Mouse (Mus musculus): ENCODE measurements at regions not wholly inside any gene's neighbourhood (a gene's known extent, or its start where the extent isn't known, plus 50 kb on each side); places are given as distances from the start of the nearest gene placed in this dataset.

- ATAC-seq (replicated peaks; ENCODE audit: insufficient number of reproducible peaks, insufficient read depth, low FRiP score, low read depth): no peak
- Histone ChIP-seq H3K4me1 (replicated peaks) (no peaks in the 10 kb centered on the region), H3K9ac (no peak overlapping the region), H3K27ac (no peak overlapping the region), H3K4me2 (no peak overlapping the region), H3K4me3 (no peak overlapping the region), H3K27me3 (no peaks in the 10 kb centered on the region), H3K9me3 (replicated peaks) (no peaks in the 10 kb centered on the region), H3K36me3 (no peaks in the 10 kb centered on the region)
- 58% methylated on average over 4 of the region's 4 CpGs for WGBS
These were observed 151.0 kb upstream of the Cdh5 start for GRCm38 (mm10) chr8:103950460-103950859.

DNA sequence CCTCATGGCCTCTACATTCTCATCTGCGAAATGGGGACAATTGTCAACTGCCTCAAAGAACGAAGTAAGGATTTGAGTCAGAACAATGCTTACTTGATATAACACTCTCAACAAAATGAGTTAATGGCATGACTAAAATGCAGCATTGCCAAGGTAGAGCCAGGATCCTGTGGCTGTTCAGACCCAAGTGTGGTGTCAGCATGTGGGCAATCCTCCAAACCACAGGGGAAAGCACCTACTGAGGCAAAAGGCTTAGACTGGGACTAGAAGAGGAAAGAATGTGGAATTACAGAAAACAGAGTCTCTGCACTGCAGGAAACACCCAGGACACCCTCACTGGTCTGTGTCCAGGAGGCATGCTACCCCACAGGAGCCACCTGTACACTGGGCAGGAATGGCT, 147.8 kb upstream of the Cdh5 start:
- Histone ChIP-seq H3K27ac (no peak overlapping the region), H3K4me3 (no peak overlapping the region), H3K9me3 (replicated peaks) (no peaks in the 10 kb centered on the region), H3K9ac (no peak overlapping the region), H3K4me1 (replicated peaks) (no peaks in the 10 kb centered on the region), H3K4me2 (no peak overlapping the region), H3K27me3 (no peaks in the 10 kb centered on the region), H3K36me3 (no peaks in the 10 kb centered on the region)
- ATAC-seq (replicated peaks; ENCODE audit: insufficient number of reproducible peaks, insufficient read depth, low FRiP score, low read depth): no peak
- WGBS: 89% methylated on average over 2 of the region's 2 CpGs

DNA sequence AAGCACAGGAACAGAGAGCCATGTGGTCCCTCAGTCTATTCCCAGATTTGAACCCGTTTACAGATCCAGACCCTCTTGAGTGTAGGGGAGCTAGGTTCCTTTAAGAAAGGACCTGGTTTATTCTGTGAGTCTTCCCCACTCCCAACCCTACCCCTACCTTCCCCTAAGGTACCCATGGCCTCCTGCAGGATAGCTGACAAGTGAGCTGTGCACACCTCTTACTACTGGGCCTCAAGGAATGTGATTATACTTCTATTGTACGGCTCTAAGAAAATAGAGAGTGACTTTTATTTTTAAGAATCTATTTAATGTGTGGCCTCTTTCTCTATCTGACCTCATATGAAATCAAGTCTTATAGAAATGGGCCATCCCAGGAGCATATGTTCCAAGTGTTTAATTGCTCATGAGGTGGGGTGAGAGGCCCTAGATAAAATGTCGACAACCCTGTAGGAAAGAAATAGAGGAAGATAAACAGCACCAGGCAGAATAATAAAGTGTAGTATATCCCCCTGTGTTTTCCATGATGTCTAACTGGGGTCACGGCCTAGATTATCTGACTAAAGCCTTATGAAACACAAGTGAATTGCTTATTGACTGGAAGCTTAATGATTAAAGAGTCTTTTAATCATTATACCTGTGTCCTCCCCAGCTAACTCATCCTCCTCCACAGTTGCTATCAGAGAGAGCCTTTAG, 145.7 kb upstream of the Cdh5 start:
- Histone ChIP-seq H3K4me3 (no peak overlapping the region), H3K9ac (no peak overlapping the region), H3K4me1 (replicated peaks) (no peaks in the 10 kb centered on the region), H3K27ac (no peak overlapping the region), H3K36me3 (no peaks in the 10 kb centered on the region), H3K9me3 (replicated peaks) (no peaks in the 10 kb centered on the region), H3K4me2 (no peak overlapping the region), H3K27me3 (no peaks in the 10 kb centered on the region)
- 72% methylated on average over 4 of the region's 4 CpGs for WGBS
- no peak for ATAC-seq (replicated peaks; ENCODE audit: insufficient number of reproducible peaks, insufficient read depth, low FRiP score, low read depth)

GRCm38 (mm10) chr8:103964293-103964918, 137.0 kb upstream of the Cdh5 start:
- H3K27me3 ChIP-seq: no peaks in the 10 kb centered on the region
- ATAC-seq (replicated peaks; ENCODE audit: insufficient number of reproducible peaks, insufficient read depth, low FRiP score, low read depth): 0 out of 2 replicates have a peak, but pooled peaks have one; percentile 27
- WGBS: 43% methylated on average over 7 of the region's 7 CpGs
- H3K4me1 ChIP-seq (replicated peaks): 0 out of 2 replicates have a peak, but pooled peaks cover 3% of the 10 kb centered on the region
- no peak overlapping the region for H3K27ac ChIP-seq
- H3K36me3 ChIP-seq: no peaks in the 10 kb centered on the region
- no peaks in the 10 kb centered on the region for H3K9me3 ChIP-seq (replicated peaks)
- H3K4me2 ChIP-seq: no peak overlapping the region
- H3K4me3 ChIP-seq: no peak overlapping the region
- H3K9ac ChIP-seq: no peak overlapping the region

DNA sequence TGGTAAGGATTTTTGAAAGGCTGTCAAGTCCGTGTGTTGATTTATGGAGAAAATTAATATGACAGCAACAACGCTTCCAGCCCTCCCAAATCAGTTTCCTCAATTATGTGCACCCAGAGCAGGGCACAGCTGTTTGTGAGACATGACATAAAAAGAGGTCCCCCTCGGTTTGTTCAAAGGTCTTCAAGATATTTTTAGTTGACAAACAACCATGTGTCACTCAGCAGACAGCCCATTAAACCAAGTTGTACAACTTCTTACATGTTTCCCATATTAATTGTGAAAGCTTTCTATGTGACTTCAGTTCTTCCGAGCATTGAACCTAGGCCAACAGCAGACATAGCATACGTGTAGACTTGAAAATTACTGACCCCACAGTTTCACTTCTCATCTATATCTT, 131.5 kb upstream of the Cdh5 start:
- H3K36me3 ChIP-seq: no peaks in the 10 kb centered on the region
- no peak for ATAC-seq (replicated peaks; ENCODE audit: insufficient number of reproducible peaks, insufficient read depth, low FRiP score, low read depth)
- H3K27me3 ChIP-seq: no peaks in the 10 kb centered on the region
- H3K4me1 ChIP-seq (replicated peaks): no peaks in the 10 kb centered on the region
- H3K4me2 ChIP-seq: no peak overlapping the region
- 72% methylated on average over 5 of the region's 5 CpGs for WGBS
- no peak overlapping the region for H3K27ac ChIP-seq
- H3K4me3 ChIP-seq: no peak overlapping the region
- no peaks in the 10 kb centered on the region for H3K9me3 ChIP-seq (replicated peaks)
- no peak overlapping the region for H3K9ac ChIP-seq

- H3K27me3 ChIP-seq: no peaks in the 10 kb centered on the region
- 77% methylated on average over 3 of the region's 3 CpGs for WGBS
- no peaks in the 10 kb centered on the region for H3K4me1 ChIP-seq (replicated peaks)
- no peak overlapping the region for H3K27ac ChIP-seq
- H3K9ac ChIP-seq: no peak overlapping the region
- no peaks in the 10 kb centered on the region for H3K36me3 ChIP-seq
- H3K9me3 ChIP-seq (replicated peaks): no peaks in the 10 kb centered on the region
- ATAC-seq (replicated peaks; ENCODE audit: insufficient number of reproducible peaks, insufficient read depth, low FRiP score, low read depth): no peak
- H3K4me2 ChIP-seq: no peak overlapping the region
- no peak overlapping the region for H3K4me3 ChIP-seq
These were observed 130.9 kb upstream of the Cdh5 start for GRCm38 (mm10) chr8:103970511-103970910.

GRCm38 (mm10) chr8:103970966-103971365, 130.5 kb upstream of the Cdh5 start:
- no peak for ATAC-seq (replicated peaks; ENCODE audit: insufficient number of reproducible peaks, insufficient read depth, low FRiP score, low read depth)

DNA sequence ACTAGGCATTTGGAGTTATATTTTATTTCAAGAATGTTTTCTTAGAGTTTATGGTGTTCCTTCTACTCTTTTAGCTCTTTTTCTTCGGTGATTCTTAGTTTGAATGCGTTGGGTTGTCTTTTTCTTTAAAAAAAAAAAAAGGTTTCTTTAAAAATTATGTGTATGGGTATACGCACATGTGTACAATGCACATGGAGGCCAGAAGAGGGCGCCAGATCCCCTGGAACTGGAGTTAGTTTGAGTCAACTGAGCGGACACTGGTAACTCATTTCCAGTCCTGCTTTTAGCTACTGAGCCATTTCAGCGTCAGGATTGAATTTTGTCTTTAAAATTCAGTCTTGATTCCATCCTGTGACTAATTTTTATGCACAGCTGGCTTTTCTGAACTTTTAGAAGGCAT, 124.9 kb upstream of the Cdh5 start:
- Histone ChIP-seq H3K9me3 (replicated peaks) (no peaks in the 10 kb centered on the region), H3K4me3 (no peak overlapping the region), H3K4me2 (no peak overlapping the region), H3K27ac (no peak overlapping the region), H3K36me3 (no peaks in the 10 kb centered on the region), H3K27me3 (no peaks in the 10 kb centered on the region), H3K9ac (no peak overlapping the region), H3K4me1 (replicated peaks) (no peaks in the 10 kb centered on the region)
- no peak for ATAC-seq (replicated peaks; ENCODE audit: insufficient number of reproducible peaks, insufficient read depth, low FRiP score, low read depth)
- WGBS: 70% methylated on average over 6 of the region's 6 CpGs

More at GRCm38 (mm10) chr8:103970966-103971365, 130.5 kb upstream of the Cdh5 start:
- no peaks in the 10 kb centered on the region for H3K27me3 ChIP-seq
- H3K27ac ChIP-seq: no peak overlapping the region
- no peaks in the 10 kb centered on the region for H3K9me3 ChIP-seq (replicated peaks)
- no peak overlapping the region for H3K9ac ChIP-seq
- no peak overlapping the region for H3K4me3 ChIP-seq
- 86% methylated on average over 4 of the region's 4 CpGs for WGBS
- no peak overlapping the region for H3K4me2 ChIP-seq
- no peaks in the 10 kb centered on the region for H3K4me1 ChIP-seq (replicated peaks)
- H3K36me3 ChIP-seq: no peaks in the 10 kb centered on the region

DNA sequence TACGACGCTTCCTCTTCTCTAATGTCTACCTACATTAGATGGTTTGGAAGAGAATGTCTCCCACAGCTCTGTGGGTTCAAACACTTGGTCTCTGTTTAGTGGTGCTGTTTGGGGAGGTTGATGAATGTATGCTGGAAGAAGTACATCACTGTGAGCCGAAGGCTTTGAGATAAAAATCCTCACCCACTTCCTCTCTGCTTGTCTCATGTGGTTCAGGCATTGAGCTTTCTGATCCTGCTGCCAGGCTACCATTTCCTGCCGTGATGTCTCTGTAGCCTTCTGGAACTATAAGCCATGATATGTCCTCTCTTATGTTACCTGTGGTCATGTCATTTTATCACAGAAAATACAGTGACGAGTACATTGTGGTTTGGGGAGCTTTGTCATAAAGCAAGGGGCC, 122.5 kb upstream of the Cdh5 start:
- WGBS: 64% methylated on average over 5 of the region's 5 CpGs
- Histone ChIP-seq H3K9me3 (replicated peaks) (no peaks in the 10 kb centered on the region), H3K4me2 (no peak overlapping the region), H3K9ac (no peak overlapping the region), H3K27ac (no peak overlapping the region), H3K4me1 (replicated peaks) (no peaks in the 10 kb centered on the region), H3K27me3 (no peaks in the 10 kb centered on the region), H3K4me3 (no peak overlapping the region), H3K36me3 (no peaks in the 10 kb centered on the region)
- no peak for ATAC-seq (replicated peaks; ENCODE audit: insufficient number of reproducible peaks, insufficient read depth, low FRiP score, low read depth)

- H3K4me3 ChIP-seq: no peak overlapping the region
- ATAC-seq (replicated peaks; ENCODE audit: insufficient number of reproducible peaks, insufficient read depth, low FRiP score, low read depth): no peak
- 71% methylated on average over 11 of the region's 11 CpGs for WGBS
- no peaks in the 10 kb centered on the region for H3K9me3 ChIP-seq (replicated peaks)
- no peak overlapping the region for H3K4me2 ChIP-seq
- no peaks in the 10 kb centered on the region for H3K4me1 ChIP-seq (replicated peaks)
- no peaks in the 10 kb centered on the region for H3K36me3 ChIP-seq
- H3K27me3 ChIP-seq: no peaks in the 10 kb centered on the region
- H3K9ac ChIP-seq: no peak overlapping the region
- no peak overlapping the region for H3K27ac ChIP-seq
These were observed 117.4 kb upstream of the Cdh5 start for GRCm38 (mm10) chr8:103983860-103984594.

GRCm38 (mm10) chr8:103985640-103986039, 115.8 kb upstream of the Cdh5 start:
- no peak overlapping the region for H3K4me2 ChIP-seq
- H3K27ac ChIP-seq: no peak overlapping the region
- no peaks in the 10 kb centered on the region for H3K9me3 ChIP-seq (replicated peaks)
- H3K4me1 ChIP-seq (replicated peaks): no peaks in the 10 kb centered on the region
- no peaks in the 10 kb centered on the region for H3K27me3 ChIP-seq
- no peak overlapping the region for H3K9ac ChIP-seq
- no peaks in the 10 kb centered on the region for H3K36me3 ChIP-seq
- ATAC-seq (replicated peaks; ENCODE audit: insufficient number of reproducible peaks, insufficient read depth, low FRiP score, low read depth): no peak
- no peak overlapping the region for H3K4me3 ChIP-seq
- WGBS: 85% methylated on average over 2 of the region's 2 CpGs

All from heart, embryonic 15.5 days (tissue).